Mouse (Mus musculus) thymus, adult 2 months (tissue): Measurements from ENCODE around the gene Gm20390.

ENCODE experiments used
- CTCF ChIP-seq: fragments of 200-500 bp; IDR thresholded peaks from 2 replicates; pipeline ENCODE4 v1.5.1; 2012; ENCODE audit warnings: mild to moderate bottlenecking, control low read depth, low read length, moderate library complexity, borderline replicate concordance; ENCODE audit not compliant: control insufficient read depth, poor library complexity, insufficient read depth; ENCODE audit errors: extremely low read depth
- POLR2A ChIP-seq: fragments of 200-500 bp; IDR thresholded peaks from 2 replicates; pipeline ENCODE4 v1.6.1; 2012; ENCODE audit warnings: mild to moderate bottlenecking, low read length, control low read depth, moderate library complexity; ENCODE audit not compliant: control insufficient read depth, poor library complexity, insufficient read depth; ENCODE audit errors: extremely low read depth

GRCm38 (mm10) chr11:93988328-93989062 lies 20.4 kb upstream of the Gm20390 start:
- TF ChIP-seq CTCF (no peak), POLR2A (no peak)
